Mouse (Mus musculus) lung, adult 18-20 months (tissue): Measurements from ENCODE around the gene Ocel1.

Experiments
- DNase-seq, 2 experiments: peaks; one replicate each; pipeline ENCODE4 v3.0.0; 2022; ENCODE audit warnings: mixed read lengths in 2 of 2

Gene Ocel1

DNA sequence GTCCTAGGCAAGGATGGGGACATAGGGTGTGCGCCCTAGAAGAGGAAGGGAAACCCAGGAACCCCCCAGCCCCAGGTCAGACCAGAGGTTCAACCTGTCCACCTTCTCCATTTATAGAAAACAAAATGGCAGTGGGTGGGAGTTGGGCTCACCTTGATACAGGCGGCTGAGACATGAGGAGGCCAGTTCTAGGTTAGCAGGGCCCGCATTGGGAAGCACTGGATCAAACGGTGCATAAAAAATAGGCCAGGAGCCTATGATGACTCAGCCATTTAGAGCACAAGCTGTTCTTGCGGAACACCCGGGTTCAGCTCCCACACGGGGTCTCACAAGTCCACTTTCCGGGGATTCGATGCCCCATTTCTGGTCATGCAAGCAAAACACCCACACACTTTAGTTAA is 33.9 kb downstream of the Ocel1 start:
- DNase-seq = no peak

DNA sequence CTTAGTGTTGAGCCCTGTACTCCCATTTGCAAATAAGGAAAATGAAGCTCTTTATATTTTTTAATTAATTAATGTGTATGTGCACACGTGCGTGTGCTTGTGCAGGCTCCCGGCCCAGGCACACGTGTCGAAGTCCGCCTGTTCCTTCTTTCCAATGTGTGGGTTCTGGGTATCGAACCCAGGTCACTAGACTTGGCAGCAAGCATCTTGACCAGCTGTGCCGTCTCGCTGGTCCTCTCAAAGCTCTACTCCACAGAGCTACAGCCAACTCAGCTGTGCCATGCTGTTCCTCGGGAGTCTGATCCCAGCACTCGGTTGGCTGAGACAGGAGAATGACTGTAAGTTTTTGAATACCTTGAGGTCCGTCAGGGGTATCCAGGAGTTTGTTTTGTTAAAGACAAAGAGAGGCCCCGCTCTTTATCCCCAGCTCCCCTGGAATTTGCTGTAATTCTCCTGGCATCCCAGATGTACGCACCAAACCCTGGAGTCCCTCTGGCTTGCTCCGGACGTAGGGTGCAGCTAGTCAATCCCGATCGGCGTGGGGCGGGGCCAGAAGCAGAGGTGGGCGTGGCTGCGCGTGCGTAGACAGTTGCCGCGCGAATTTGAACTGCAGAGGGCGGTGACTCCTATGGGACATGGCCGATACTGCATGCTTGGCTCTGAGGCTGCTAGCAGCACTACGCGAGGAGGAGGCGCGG is 34.5 kb downstream of the Ocel1 start, which contains the start of gene Ankle1:
Gene Ankle1 (plus strand): TSS at position 610 of the 698 bp plus-strand sequence.
- DNase-seq = peak; percentile 96

DNA sequence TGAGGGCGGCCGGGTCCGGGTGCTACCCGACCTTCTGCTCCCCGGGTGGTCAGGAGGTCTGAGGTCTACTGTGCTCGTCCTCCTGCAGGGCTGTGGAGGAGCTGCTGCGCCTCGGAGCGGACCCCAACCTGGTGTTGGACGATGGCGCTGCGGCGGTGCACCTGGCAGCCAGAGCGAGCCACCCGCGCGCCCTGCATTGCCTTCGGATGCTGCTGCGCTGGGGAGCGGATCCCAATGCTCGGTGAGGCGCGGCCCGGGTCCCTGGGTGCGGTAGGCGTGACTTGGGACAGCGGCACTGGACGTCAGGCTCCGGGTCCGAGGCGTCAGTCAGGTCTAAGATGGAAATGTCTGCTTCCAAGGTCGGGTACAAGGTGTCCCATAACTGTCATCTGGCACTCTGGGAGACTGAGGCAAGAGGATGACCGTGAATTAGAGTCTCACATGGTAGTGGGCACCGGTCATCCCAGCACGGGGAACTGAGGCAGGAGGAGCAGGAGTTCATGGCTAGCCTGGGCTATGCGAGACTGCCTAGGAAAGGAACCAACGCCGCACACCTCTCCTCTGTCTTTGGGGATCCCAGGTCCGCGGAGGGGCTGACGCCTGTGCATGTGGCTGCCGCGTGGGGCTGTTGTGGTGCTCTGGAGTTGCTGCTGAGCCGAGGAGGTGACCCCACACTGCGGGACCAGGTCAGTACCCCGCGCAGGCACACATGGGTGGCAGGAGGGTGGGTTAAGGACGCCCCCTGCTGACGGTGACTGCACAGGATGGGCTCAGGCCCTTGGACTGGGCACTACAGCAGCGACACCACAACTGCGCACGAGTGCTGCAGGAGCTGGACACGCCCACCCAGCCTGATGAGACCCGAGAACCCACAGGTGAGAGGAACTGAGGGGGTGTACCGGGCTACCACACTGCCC is 35.3 kb downstream of the Ocel1 start:
- peak; percentile 61 to 72 for DNase-seq

DNA sequence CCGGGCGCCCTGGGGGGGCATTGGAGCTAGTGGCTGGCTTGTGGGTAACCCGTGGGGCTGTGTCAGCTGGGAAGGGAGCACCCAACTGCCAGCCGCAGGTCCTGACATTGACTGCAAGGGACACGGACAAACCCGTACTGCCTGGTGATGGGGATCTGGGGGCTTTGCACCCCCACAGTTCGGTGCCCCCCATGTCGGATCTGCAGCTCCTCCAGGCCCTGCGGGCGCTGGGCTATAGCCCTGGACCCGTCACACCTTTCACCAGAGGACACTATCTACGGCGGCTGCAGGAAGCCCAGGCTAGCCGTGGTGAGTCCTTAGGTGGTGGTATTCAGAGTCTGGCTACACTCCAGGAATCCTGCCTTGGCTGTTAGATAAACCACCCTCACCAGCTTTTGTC is 36.3 kb downstream of the Ocel1 start:
- no peak for DNase-seq

DNA sequence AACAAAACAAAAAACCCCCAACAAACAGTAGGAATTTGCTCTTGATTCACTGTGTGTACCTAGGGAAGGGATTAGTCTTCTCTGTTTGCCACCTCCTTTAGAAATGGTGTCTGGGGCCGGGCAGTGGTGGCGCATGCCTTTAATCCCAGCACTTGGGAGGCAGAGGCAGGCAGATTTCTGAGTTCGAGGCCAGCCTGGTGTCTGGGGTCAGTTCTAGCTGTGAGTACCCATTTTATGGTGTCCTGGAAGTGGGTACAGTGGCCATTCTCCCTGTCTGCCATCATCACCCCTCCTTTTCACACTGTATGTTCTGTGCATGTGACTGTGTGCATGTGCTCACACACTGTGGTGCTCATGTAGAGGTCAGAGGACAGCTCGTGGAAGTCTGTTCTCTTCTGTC is 37.1 kb downstream of the Ocel1 start:
- no peak for DNase-seq

DNA sequence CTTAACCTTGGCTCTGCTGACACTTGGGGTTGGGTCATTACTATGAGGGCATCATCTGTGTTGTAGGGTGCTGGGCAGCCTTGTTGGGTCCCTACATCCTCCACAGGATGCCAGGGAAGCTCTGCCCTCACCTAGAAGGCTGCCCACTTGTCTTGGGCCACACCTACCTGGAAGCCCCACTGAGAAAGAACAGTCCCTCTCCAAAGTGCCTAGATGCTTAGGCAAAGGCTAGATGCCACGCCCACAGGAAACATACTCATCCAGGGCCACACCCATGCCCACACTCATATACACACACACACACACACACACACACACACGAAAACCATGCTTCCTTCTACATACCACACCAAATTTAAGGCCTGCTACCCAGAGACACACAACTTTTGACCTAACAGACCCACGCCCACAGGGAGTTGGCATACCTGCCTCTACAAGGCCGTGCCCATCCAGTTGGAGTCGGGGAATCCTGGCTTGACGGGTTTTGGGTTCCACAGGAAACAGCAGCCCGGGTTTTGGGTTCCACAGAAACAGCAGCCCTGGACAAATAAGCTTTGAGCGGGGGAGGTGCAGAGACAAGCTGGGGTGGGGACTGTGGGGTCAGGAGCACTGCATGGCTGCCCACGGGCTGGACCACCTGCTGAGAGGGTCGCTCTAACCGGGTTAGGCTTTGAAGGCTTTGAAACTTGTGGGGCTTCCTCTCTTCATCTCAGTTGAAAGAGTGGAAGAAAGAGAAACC is 40.6 kb downstream of the Ocel1 start:
- no peak for DNase-seq

DNA sequence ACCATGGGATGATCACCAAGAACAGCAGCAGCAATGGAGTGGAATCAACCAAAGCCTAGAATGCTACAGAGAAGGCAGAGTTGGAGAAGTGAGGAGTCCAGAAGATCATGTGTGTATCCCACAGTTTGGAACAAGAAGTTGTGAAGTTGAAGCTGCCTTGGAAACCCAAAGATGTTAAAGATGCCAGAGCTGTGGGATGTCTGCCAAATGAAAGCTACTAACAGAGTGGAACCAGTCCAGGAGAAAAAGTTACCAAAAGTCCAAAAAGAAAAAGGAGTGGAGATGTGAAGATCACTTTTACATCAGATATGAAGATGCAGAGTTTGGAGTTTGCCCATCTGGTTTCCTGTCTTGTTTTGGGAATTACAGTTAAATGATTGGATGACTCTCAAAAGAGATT is 51.0 kb downstream of the Ocel1 start:
- no peak for DNase-seq
